Mouse (Mus musculus) neural tube, embryonic 13.5 days (tissue): ENCODE data around the gene Actn4. TPM values are rescaled to one million over a fixed set of nuclear protein-coding genes. Genes with fewer than 3 reads are reported as not detected.
A peak's percentile ranks its signal among the peaks of the same experiment; 100 is the strongest.
"Not testable (repeated sequence)": the region's sequence is repeated elsewhere in the genome, so short reads cannot be mapped to it uniquely, and the experiment has no call there.

Source experiments
- ATAC-seq: fragments of 200-750 bp; cut with Nextera tagmentation; 2 replicates; pipeline ENCODE4 v1.8.0; 2017; ENCODE audit warnings: low read depth, mild to moderate bottlenecking, moderate TSS enrichment, moderate library complexity
- H3K27ac ChIP-seq: fragments of 300-500 bp; sonication (generic); replicated peaks from 2 replicates; pipeline ENCODE4 v1.5.1; 2015; ENCODE audit warnings: moderate library complexity, mild to moderate bottlenecking, inconsistent platforms
- H3K27me3 ChIP-seq: fragments of 300-500 bp; sonication (generic); 2 replicates; pipeline ENCODE4 v1.6.1; 2015; ENCODE audit warnings: mild to moderate bottlenecking, inconsistent platforms
- H3K36me3 ChIP-seq: fragments of 300-500 bp; sonication (generic); 2 replicates; pipeline ENCODE4 v1.6.1; 2015; ENCODE audit warnings: mild to moderate bottlenecking, inconsistent platforms
- H3K4me1 ChIP-seq: fragments of 300-500 bp; sonication (generic); replicated peaks from 2 replicates; pipeline ENCODE4 v1.6.1; 2015; ENCODE audit warnings: inconsistent platforms
- H3K4me2 ChIP-seq: fragments of 300-500 bp; sonication (generic); 2 replicates; pipeline ENCODE4 v1.6.1; 2015; ENCODE audit warnings: inconsistent platforms, mild to moderate bottlenecking, moderate library complexity
- H3K4me3 ChIP-seq: fragments of 300-500 bp; sonication (generic); 2 replicates; pipeline ENCODE4 v1.5.1; 2015; ENCODE audit warnings: mild to moderate bottlenecking, inconsistent platforms
- H3K9ac ChIP-seq: fragments of 300-500 bp; sonication (generic); 2 replicates; pipeline ENCODE4 v1.6.1; 2015; ENCODE audit warnings: moderate library complexity, mild to moderate bottlenecking, inconsistent platforms
- H3K9me3 ChIP-seq: fragments of 300-500 bp; sonication (generic); 2 replicates; pipeline ENCODE4 v1.6.1; 2016; ENCODE audit warnings: inconsistent platforms
- WGBS: fragments of 180-500 bp; shearing (Covaris S2); methylation state at CpG from one replicate; pipeline ENCODE4 v1.1.7; 2015; 5-methylcytosine and 5-hydroxymethylcytosine counted together
- polyA plus RNA-seq: library from polyadenylated mRNA; unstranded; fragments of >200 nt; fragmentation: Nextera tagmentation; extraction: Ambion mirVana; gene quantifications from 2 replicates; pipeline ENCODE4 v1.2.1, GENCODE M21; 2015

Gene Actn4
- polyA plus RNA-seq, 1 experiment from 2014 or later, result 142 TPM

DNA sequence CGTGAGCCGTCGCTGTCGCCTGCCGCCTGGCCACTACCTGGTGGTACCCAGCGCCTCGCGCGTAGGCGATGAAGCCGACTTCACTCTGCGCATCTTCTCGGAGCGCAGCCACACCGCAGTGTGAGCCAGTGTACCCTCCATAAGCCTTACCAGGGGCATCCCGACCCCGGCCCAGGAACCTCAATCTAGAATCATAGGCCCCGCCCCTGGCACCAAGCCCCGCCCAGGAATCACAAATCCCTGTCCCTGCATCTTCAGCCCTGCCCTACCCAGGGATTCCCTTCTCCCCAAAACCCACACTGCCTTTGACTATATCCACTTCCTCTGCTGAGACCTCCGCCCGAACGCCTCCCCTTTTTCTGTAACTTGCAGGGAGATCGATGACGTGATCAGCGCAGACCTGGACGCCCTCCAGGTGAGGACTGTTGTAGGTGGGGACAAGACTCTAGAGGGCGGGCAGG lies 73.4 kb downstream of the Actn4 start:
- Histone ChIP-seq H3K27me3 (peaks cover 49% of the 10 kb centered on the region), H3K27ac (no peak overlapping the region), H3K4me2 (peak overlapping the region; percentile 55), H3K4me1 (peaks cover 9% of the 10 kb centered on the region), H3K9me3 (no peaks in the 10 kb centered on the region), H3K9ac (peak overlapping the region; percentile 60), H3K4me3 (peak overlapping the region; percentile 33), H3K36me3 (peaks cover 31% of the 10 kb centered on the region)
- WGBS, result 3% methylated on average over 27 of the region's 27 CpGs
- 0 out of 2 replicates have a peak, but pooled peaks have one; percentile 45 for ATAC-seq

DNA sequence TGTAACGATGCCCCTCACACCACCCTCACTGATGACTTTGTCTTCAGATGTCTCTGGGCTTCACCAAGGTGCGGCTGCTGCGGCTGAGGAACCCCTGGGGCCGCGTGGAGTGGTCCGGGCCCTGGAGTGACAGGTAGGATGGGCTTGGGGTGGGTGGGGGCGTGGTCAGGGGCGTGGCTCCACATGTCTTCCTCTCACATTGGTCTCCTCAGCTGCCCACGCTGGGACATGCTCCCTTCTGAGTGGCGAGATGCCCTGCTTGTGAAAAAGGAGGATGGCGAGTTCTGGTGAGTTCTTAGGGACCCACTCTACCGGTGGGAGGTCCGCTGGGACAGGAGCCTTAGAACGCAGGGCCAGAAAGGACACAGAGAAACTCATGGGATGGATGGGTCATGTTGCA lies 75.7 kb downstream of the Actn4 start:
- WGBS, result 32% methylated on average over 14 of the region's 14 CpGs
- Histone ChIP-seq H3K27ac (no peak overlapping the region), H3K27me3 (peaks cover 49% of the 10 kb centered on the region), H3K9me3 (no peaks in the 10 kb centered on the region), H3K36me3 (peaks cover 10% of the 10 kb centered on the region), H3K4me2 (no peak overlapping the region), H3K9ac (no peak overlapping the region), H3K4me1 (peaks cover 10% of the 10 kb centered on the region), H3K4me3 (no peak overlapping the region)
- ATAC-seq, result no peak

DNA sequence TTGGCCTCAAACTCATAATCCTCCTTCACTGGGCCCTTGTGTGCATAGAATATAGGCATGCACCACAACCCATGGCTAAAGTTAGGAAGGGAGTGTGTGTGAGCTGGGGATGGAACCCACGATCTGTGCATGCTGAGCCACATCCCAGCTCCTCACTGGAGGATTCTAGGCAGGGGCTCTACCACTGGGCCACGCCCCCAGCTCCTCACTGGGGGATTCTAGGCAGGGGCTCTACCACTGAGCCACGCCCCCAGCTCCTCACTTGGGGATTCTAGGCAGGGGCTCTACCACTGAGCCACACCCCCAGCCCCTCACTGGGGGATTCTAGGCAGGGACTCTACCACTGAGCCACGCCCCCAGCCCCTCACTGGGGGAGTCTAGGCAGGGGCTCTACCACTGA lies 78.4 kb downstream of the Actn4 start:
- not testable (repeated sequence) for ATAC-seq, H3K4me2 ChIP-seq, H3K4me1 ChIP-seq, H3K4me3 ChIP-seq, H3K9ac ChIP-seq, H3K9me3 ChIP-seq, H3K27ac ChIP-seq, H3K36me3 ChIP-seq
- peaks cover 24% of the 10 kb centered on the region for H3K27me3 ChIP-seq
- WGBS, result 89% methylated on average over 4 of the region's 4 CpGs

DNA sequence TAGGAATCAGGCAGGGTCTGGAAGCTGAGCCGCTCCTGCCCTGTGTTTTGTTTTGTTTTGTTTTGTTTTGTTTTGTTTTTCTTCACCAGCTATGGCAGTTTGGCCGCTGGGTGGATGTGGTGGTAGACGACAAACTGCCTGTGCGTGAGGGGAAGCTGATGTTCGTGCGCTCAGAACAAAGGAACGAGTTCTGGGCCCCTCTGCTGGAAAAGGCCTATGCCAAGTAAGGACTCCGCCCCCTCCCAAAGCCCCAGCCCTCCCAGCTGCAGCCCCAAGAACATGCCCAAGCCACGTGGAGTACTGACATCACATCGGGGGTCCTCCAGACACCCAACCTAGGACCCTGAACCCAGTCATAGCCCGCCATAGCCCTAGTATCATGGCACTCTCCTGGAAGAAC lies 79.1 kb downstream of the Actn4 start:
- Histone ChIP-seq H3K27ac (no peak overlapping the region), H3K9ac (no peak overlapping the region), H3K27me3 (peaks cover 17% of the 10 kb centered on the region), H3K4me1 (0 out of 2 replicates have a peak, but pooled peaks cover 3% of the 10 kb centered on the region), H3K9me3 (no peaks in the 10 kb centered on the region), H3K4me2 (no peak overlapping the region), H3K36me3 (no peaks in the 10 kb centered on the region), H3K4me3 (no peak overlapping the region)
- WGBS, result 77% methylated on average over 11 of the region's 11 CpGs
- no peak for ATAC-seq

DNA sequence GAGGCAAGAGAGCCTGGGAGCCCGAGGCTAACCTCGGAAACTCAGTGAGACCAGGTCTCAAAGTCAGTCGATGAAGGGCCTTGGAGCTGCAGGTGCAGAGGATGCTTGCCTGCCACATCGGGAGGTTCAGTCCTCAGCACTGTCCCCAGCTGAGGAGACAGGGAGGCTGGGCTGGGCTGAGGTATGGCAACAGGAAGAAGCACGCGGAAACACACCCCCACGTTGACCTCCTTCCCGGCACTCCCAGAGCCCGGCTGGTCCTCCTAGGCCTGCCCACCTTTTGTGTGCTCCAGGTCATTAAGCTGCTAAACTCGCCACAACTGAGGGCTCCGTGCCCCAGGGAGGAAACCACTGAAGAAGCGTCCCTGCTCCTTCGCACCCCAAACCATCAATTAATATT lies 80.9 kb downstream of the Actn4 start, which contains the start of gene Capn12:
Gene Capn12, plus strand, starts transcription at position 224 of the 400 bp plus-strand sequence.
- Histone ChIP-seq H3K27me3 (no peaks in the 10 kb centered on the region), H3K9ac (no peak within 1 kb of the TSS), H3K27ac (no peak within 1 kb of the TSS), H3K9me3 (no peaks in the 10 kb centered on the region), H3K36me3 (no peaks in the 10 kb centered on the region), H3K4me2 (no peak within 1 kb of the TSS), H3K4me1 (0 out of 2 replicates have a peak, but pooled peaks cover 3% of the 10 kb centered on the region), H3K4me3 (no peak within 1 kb of the TSS)
- no peak for ATAC-seq
- WGBS, result 32% methylated on average over 13 of the region's 13 CpGs

DNA sequence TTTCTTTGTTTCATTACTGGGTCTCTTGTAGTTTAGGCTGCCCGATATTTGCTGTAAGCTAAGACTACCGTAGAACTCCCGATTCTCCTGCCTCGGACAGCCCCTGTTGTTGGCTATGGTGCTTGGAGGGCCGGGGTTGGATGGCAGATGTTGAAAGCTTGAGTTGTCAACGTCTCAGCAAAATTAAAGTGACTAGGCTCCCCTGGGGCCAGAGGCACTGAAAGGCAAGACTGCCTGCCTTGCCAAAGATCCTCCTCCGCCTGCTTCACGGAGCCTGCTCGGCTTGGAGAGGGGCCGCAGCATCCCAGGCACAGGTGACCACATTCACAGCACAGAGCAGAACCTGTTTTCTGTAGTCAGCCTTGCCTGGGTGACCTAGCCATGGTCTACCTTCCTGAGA lies 81.6 kb downstream of the Actn4 start:
- H3K36me3 ChIP-seq, result no peaks in the 10 kb centered on the region
- no peak for ATAC-seq

DNA sequence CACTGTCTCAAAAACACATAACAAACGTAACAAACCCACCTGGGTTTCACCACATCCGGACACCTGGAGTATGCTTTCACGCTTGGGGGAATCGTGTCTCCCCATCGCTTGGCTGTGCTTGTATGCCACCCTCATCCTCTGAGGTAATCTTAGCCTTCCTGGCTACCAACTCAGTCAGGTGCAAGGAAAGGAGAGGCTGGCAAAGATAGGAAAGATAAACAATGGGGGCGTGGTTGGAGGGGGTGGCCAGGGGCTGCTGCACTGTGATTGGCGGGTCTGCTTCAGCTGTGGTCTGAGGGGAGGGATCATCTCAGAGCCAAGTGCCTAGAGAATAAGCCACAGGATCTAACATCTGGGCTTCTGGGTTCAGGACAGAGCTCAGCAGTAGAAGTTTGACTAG lies 82.5 kb downstream of the Actn4 start:
- Histone ChIP-seq H3K27ac (no peak overlapping the region), H3K27me3 (no peaks in the 10 kb centered on the region), H3K9me3 (no peaks in the 10 kb centered on the region), H3K36me3 (no peaks in the 10 kb centered on the region), H3K4me3 (no peak overlapping the region), H3K4me2 (no peak overlapping the region), H3K9ac (no peak overlapping the region), H3K4me1 (0 out of 2 replicates have a peak, but pooled peaks cover 3% of the 10 kb centered on the region)
- 71% methylated on average over 7 of the region's 7 CpGs for WGBS
- no peak for ATAC-seq

More for the DNA sequence above, 81.6 kb downstream of the Actn4 start:
- Histone ChIP-seq H3K27me3 (no peaks in the 10 kb centered on the region), H3K9me3 (no peaks in the 10 kb centered on the region), H3K9ac (no peak overlapping the region), H3K4me1 (0 out of 2 replicates have a peak, but pooled peaks cover 3% of the 10 kb centered on the region), H3K27ac (no peak overlapping the region), H3K4me3 (no peak overlapping the region), H3K4me2 (no peak overlapping the region)
- 74% methylated on average over 10 of the region's 10 CpGs for WGBS

DNA sequence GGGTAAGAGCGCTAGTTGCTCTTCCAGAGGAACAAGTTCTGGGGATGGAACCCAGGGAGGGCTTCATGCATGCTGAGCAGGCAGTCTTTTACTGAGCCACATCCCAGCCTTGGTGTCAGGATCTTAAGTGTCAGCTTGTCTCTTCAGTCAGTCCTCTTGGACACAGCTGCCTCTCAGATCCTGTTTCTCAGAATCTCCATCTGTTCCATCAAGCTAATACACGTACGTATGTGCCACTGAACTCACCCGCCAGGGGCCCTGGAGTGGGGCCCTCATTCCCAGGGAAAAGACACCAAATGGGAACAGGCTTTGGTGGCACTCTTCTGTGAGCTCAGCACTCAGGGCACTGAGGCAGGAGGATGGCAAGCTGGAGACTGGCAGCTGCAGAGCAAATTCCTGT lies 84.3 kb downstream of the Actn4 start:
- WGBS, result 82% methylated on average over 4 of the region's 4 CpGs
- no peak overlapping the region for H3K27ac ChIP-seq
- no peak overlapping the region for H3K9ac ChIP-seq
- H3K4me3 ChIP-seq, result no peak overlapping the region
- 0 out of 2 replicates have a peak, but pooled peaks cover 3% of the 10 kb centered on the region for H3K4me1 ChIP-seq
- no peaks in the 10 kb centered on the region for H3K9me3 ChIP-seq
- H3K4me2 ChIP-seq, result no peak overlapping the region
- ATAC-seq, result no peak
- no peaks in the 10 kb centered on the region for H3K36me3 ChIP-seq
- no peaks in the 10 kb centered on the region for H3K27me3 ChIP-seq

DNA sequence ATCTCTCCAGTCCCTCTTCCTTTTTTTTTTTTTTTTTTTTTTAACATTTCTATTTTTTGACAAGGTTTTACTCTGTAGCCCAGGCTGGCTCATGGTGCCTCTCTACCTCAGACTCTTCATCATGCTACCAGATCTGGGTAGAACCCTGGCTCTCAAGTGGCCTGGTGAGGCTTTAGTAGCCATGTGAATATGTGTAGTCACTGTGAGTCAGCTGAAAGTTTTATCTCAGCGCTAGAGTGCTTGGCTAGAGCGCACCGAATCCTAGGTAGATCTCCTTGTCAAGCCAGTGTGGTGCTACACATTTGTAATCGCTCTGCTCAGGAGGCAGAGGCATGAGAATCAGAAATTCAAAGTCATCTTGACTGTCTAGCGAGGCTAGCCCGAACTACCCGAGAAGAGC lies 85.0 kb downstream of the Actn4 start:
- WGBS, result 88% methylated on average over 7 of the region's 7 CpGs
- Histone ChIP-seq H3K9ac (no peak overlapping the region), H3K4me3 (no peak overlapping the region)

DNA sequence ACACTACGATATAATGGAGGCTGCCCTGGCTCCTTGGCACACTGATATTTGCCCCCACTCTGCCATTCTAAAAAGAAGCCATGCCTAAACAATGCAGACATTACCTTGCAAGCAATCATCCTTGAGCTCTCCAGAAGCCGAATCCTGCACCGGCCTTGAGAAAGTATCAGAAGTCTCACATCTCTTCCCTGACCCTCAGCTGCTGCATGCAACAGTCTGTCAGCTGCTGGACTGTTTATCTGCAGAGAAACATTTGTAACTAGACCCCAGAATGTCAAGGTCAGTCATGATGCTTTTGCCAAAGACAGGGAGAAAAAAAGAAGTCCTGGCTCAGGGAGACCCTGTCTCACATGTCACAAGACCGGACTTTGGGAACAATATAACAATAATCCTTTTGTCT lies 86.0 kb downstream of the Actn4 start:
- no peaks in the 10 kb centered on the region for H3K4me1 ChIP-seq
- no peak for ATAC-seq
- no peaks in the 10 kb centered on the region for H3K27me3 ChIP-seq
- 79% methylated on average over 4 of the region's 4 CpGs for WGBS
- H3K9ac ChIP-seq, result no peak overlapping the region
- H3K36me3 ChIP-seq, result no peaks in the 10 kb centered on the region
- H3K4me2 ChIP-seq, result no peak overlapping the region
- H3K4me3 ChIP-seq, result no peak overlapping the region
- H3K9me3 ChIP-seq, result no peaks in the 10 kb centered on the region
- no peak overlapping the region for H3K27ac ChIP-seq

More for the DNA sequence above, 85.0 kb downstream of the Actn4 start:
- Histone ChIP-seq H3K9me3 (no peaks in the 10 kb centered on the region), H3K27ac (no peak overlapping the region), H3K36me3 (no peaks in the 10 kb centered on the region), H3K27me3 (no peaks in the 10 kb centered on the region), H3K4me2 (no peak overlapping the region), H3K4me1 (0 out of 2 replicates have a peak, but pooled peaks cover 3% of the 10 kb centered on the region)
- ATAC-seq, result no peak

DNA sequence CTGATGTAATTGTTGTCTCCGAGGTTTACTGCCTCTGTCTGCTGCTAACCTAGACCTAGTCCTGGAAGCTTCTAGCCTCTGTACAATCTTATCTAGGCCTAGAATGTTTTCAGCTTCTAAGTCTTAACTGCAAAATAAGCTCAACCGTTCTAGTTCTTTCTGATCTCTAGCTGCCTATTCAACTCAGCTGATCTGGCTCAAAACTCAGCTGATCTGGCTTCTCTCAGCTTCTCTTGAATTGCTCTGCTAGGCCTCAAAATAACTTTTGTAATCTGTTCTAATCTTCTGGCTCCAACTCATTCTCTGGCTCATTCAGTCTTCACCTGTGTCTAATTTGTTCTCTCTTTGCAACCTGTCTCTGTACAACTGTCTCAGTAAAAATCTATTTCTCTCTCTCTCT lies 87.6 kb downstream of the Actn4 start:
- 63% methylated on average over 2 of the region's 2 CpGs for WGBS
- Histone ChIP-seq H3K4me3 (no peak overlapping the region), H3K27ac (no peak overlapping the region), H3K9me3 (no peaks in the 10 kb centered on the region), H3K4me1 (no peaks in the 10 kb centered on the region), H3K9ac (no peak overlapping the region), H3K4me2 (no peak overlapping the region), H3K27me3 (no peaks in the 10 kb centered on the region), H3K36me3 (no peaks in the 10 kb centered on the region)
- ATAC-seq, result no peak

DNA sequence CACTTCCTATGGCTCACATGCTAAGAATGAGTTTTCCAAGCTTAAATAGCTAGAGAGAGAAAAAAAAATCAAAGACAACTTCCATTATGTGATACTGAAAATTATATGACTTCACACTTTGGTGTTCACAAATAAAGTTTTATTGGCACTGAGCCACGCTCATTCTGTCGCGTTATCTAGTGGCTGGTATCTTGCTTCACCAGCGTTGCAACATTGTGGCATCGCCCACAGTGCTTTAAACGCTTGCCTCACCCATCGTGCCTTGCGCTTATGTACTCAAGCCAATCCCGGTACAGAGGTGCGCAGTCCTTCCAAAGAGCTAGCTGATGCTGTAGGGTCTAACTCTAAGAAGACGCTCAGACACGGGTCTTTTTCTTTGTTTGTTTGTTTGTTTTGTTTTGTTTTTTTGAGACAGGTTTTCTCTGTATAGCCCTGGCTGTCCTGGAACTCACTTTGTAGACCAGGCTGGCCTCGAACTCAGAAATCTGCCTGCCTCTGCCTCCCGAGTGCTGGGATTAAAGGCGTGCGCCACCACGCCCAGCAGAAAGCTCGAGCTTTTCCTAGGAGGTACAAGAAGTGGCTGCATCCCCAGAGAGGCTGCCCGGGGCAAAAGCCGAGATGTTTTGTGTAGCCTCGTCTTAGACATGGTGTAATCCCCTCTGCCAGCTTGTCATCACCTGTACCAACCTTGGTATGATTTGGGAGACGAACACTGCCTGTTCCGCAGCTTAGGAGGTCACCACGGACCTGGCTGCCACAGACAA lies 91.1 kb downstream of the Actn4 start:
- ATAC-seq, result no peak
- H3K27me3 ChIP-seq, result no peaks in the 10 kb centered on the region
- no peak overlapping the region for H3K9ac ChIP-seq
- H3K36me3 ChIP-seq, result no peaks in the 10 kb centered on the region
- no peaks in the 10 kb centered on the region for H3K9me3 ChIP-seq
- 91% methylated on average over 24 of the region's 24 CpGs for WGBS
- no peak overlapping the region for H3K4me2 ChIP-seq
- no peak overlapping the region for H3K4me3 ChIP-seq
- no peak overlapping the region for H3K27ac ChIP-seq
- peaks cover 3% of the 10 kb centered on the region for H3K4me1 ChIP-seq
